Mouse (Mus musculus) layer of hippocampus, adult 11-12 months (tissue): ENCODE results near the gene Gm20388.
"Not testable (repeated sequence)": the region's sequence is repeated elsewhere in the genome, so short reads cannot be mapped to it uniquely, and the experiment has no call there.

ENCODE experiments used
- DNase-seq: peaks from one replicate; pipeline ENCODE4 v3.0.0; 2022; ENCODE audit warnings: low spot score

The Gm20388 gene

GRCm38 (mm10) chr8:121398724-121399123 lies 1488.1 kb downstream of the Gm20388 start:
- DNase-seq: no peak

- DNase-seq: no peak
Measured at GRCm38 (mm10) chr8:121399173-121399572, 1488.5 kb downstream of the Gm20388 start.

- DNase-seq: no peak
Measured at GRCm38 (mm10) chr8:121400581-121400980, 1489.9 kb downstream of the Gm20388 start.

- DNase-seq: no peak
Measured at GRCm38 (mm10) chr8:121403821-121404220, 1493.2 kb downstream of the Gm20388 start.

DNA sequence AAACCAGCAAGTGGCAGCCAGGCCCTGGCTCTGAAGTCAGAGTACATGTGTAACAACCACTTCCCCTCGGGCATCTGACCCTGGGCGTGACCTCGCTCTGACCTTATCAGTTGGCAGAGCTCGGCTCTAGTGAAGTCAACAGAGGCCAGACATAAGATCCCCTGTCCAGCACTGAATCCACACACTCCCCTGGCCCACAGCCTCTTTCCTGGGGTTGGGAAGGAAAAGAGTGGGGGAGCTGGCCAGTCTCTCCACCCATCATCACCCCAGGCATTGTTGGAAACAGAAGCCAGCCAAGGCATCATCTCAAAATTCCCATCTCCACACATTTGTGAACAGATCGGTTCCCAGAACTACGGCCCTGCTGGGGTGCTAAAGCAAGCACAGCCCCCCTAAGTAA lies 1507.4 kb downstream of the Gm20388 start:
- DNase-seq: no peak

DNA sequence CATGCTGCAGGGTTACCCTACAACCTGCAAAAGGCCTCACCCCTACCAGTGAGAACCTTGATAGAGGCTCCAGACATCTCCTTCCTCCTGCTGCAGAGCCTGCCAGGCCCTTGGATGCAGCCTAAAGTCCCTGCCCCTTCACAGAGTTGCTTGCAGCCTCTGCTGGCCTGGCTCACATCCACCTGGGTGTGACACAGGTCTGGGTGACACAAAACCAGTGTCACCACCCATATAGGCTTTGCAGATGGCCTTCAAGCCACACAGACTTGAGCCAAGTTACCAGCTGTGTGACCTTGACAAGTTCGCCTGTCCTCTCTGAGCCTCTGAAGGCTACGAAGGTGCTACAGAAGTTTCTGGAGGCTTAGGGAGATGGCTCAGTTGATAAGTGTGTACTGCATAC lies 1508.9 kb downstream of the Gm20388 start:
- DNase-seq: no peak

- no peak for DNase-seq
Measured at GRCm38 (mm10) chr8:121421009-121421408, 1510.4 kb downstream of the Gm20388 start.

DNA sequence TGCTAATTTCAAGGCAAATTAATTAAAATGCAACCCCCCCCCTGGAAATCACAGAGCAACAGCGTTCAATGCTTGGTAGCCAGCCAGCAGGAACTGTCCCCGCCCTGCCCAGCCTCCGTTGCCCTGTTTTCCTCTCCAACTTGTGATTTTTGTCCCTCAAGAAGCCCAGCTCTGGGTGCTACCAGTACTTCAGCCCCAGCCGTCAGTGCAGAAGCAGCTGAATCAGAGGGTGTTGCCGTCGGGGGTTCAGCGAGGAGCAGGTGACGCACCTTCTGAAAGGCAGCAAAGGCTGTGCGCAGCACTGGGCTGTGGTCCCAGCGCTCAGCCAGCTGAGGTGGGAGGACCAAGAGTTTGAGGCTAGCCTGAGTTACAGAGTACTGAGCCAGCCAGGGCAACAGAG lies 1513.4 kb downstream of the Gm20388 start:
- DNase-seq: no peak

- no peak for DNase-seq
Measured at GRCm38 (mm10) chr8:121424600-121424999, 1514.0 kb downstream of the Gm20388 start.

- DNase-seq: no peak
Measured at GRCm38 (mm10) chr8:121431499-121431898, 1520.9 kb downstream of the Gm20388 start.

DNA sequence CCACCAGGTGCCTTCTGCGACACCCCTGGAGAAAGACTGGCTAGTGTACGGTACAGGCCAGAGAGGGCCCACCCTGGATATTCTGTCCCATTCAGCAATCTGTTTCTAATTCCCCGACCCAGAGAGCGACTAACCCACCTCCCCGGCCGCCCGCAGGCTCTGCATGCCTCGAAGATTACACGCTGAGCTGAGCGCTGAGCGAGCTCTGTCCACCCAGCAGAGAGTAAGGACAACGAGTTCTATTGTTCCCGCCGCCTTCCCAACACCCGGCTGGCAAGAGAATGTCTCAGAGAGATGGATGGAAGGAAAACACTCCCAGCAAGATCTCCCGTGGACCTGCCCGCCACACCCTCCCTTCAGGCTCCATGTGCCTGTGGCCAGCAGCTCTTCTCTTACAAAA lies 1522.8 kb downstream of the Gm20388 start:
- peak; percentile 26 for DNase-seq

- no peak for DNase-seq
Measured at GRCm38 (mm10) chr8:121436656-121437055, 1526.0 kb downstream of the Gm20388 start.

DNA sequence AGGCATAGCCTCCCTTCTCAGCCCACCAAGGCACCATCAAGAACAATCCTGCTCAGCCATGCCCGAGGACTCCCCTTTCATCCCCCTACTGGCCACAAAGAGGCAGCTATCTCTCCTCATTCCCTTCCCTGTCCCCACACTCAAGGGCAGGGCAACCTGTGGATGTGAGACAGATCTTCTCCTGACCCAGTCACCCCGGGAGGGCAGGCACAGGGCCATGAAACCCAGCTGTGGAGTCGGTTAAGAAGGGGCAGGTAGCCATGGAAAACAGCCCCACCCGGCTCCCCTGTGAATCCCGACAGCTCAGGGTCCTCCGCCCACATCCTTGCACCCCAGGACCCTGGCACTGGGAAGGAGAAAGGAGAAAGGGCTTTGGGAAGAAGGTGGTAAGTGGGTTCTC lies 1526.9 kb downstream of the Gm20388 start:
- peak; percentile 24 for DNase-seq

DNA sequence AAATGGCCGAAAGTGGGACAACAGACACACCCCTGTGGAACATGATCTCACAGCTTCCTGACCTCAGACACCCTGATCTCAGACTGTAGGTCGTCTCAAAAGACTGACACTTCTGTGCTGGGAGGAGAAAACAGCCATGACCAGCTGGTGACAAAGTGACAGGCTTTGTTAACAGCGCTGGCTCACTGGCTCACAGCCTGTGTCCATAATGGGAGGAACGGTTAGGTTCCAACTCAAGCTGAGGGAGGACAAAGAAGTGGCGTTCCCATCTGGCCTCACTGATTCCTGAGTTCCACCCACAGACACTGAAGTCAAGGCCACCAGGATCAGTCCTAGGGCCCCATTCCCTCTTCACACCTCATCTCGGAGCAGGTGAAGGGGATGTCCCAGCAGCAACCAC lies 1527.5 kb downstream of the Gm20388 start:
- no peak for DNase-seq

DNA sequence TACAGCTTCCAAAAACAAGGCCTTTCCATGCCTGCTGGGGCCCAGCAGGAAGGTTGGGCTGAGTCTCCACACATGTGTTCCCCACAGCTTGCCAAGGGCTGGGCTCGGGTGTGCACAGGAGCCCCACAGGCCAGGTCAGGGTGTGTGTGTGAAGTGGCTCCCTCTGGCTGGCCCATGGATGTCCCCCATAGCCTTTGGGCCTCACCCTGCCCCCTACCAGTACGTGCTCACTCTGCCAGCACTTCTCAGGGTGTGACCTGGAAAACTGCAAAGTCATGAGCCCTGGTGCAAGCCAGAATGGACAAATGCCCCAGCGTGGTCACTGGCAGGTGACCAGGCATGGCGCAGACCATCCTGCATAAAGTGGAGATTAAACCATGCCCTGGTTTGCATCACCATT lies 1528.7 kb downstream of the Gm20388 start:
- no peak for DNase-seq

DNA sequence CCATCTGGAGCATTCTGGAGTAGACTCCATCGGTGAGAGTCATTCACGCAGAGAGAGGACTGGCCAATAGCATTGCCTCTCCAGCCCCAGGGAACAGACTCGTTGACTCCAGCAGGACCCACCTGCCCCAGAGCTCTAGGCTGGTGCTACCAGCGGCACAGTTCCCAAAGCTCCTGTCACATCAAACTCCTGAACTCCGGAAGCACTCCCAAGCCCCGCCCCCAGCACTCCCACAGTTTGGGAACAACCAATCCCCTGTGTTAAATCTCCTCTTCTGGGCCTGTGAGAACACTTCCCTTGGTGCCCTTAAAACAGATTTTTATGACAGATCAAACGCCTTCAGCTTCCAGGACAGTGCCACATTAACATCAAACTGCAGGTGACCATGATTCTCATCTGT lies 1532.7 kb downstream of the Gm20388 start:
- no peak for DNase-seq

DNA sequence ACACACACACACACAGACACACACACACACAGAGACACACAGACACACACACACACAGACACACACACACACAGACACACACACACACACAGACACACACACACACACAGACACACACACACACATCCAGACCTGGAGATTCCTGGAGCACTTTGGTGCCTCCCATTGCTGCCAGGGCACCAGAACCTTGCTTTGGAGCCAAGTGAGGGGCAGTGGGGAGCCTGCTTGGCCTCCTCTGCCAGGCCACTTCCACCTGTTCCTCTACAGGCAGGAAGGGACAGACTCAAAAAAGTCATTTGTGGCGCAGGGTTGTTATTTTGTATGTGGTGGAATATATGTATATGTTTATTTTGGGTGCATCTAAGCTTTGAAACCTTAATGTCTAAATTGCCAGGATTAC lies 1533.9 kb downstream of the Gm20388 start:
- DNase-seq: not testable (repeated sequence)

- no peak for DNase-seq
Measured at GRCm38 (mm10) chr8:121445027-121445471, 1534.4 kb downstream of the Gm20388 start.

DNA sequence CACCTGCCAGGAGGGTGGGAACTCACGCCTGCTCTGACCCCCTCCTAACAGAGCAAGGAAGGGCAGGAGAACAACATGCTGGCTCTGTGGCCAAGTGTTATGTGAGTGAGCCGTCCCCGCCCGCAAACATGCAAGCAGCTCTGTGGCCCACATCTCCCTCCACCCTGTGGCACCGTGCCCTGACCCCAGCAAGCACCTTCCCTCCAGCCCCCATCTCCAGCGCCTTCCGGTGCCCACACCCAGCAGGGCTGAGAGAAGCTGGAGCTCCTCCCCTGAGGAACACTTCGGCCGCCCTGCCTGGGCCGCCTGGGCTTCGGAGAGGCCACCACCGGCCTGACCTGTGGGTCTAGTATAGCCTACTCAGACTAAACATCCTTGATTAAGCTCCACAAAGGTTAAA lies 1535.5 kb downstream of the Gm20388 start:
- no peak for DNase-seq

DNA sequence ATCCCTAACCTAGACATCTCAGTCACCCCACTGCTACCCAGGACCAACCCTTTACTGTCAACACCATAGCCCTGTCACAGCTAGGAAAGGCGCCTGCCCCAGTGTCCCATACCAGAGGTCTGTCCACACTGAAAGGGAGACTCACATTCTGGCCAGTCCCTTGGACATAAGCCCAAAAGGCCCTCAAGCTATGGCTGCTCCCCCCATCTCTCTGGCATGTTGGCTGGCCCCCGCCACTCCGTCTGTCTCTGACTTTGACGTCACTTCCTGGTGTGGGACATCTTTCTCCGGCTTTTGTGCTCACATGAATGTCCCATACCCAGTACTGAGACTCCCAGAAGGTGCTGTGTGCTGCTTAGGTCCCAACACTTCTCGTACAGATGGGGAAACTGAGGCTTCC lies 1536.2 kb downstream of the Gm20388 start:
- no peak for DNase-seq

DNA sequence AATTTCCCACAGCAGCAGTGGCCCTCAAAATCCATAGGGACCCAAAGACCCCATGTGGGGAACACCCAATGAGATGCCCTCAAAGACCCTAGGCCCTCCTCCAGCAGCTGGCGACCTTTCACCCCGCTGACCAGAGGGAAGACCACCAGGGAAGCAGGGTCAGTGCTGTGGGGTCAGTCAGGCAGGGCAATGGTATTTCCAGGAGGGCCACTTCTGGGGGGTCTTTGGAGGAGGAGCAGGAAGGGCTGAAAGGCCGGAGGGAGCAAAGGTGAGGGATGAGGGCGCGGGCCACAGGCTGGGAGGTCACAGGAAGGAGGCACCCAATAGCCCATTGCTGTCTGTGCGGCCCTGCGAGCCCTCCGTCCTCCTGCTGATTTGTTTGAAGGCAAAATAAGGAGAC lies 1539.6 kb downstream of the Gm20388 start:
- DNase-seq: no peak

DNA sequence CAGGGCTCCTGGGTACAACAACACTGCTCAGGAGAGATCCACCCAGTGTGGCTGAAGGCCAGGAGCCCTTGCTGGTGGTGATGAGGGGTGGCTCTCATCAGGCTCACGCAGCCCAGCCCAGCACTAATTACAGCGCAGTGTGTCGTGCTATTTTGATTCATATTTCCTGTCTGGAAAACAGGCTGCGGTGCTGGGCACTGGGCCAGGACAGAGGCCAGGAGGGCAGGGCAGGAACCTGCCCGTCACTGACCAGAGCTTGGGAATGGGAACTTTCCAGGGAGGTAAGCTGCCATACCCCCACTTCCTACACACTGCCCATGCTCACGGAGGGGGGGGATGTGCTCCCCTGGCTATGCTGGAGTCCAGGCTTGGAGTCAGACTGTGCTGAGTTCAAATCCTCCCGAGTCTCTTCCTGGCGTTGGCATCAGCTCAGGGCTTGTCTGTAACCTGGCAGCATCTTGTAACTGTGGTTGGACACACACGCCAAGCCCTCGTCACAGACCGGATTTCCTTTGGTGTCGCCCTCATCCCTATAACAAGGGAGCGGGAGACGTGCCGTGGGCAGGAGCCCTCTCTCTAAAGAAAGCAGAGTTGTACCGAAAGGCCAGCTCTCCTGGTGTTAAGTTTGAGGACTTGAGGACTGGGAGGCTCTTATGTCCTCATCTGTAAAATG lies 1540.9 kb downstream of the Gm20388 start:
- no peak for DNase-seq

DNA sequence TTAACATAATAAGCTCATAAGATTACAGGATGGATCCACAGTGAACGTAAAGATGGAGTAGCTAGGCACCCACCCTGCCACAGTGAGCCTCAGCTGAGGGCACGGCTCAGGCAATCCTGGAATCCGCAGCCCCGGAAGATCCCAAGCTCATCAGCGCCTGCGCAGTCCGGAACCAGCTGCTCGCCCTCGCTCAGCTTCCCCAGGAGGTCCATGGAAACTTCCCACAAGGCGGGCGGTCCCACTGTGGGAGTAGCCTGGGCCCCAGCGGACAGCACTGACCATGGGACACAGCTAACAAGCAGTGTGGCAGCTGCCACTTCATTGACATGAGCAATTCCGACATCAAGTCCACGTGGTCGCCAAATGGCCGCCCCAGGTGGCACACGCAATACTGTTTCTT lies 1544.1 kb downstream of the Gm20388 start:
- no peak for DNase-seq

DNA sequence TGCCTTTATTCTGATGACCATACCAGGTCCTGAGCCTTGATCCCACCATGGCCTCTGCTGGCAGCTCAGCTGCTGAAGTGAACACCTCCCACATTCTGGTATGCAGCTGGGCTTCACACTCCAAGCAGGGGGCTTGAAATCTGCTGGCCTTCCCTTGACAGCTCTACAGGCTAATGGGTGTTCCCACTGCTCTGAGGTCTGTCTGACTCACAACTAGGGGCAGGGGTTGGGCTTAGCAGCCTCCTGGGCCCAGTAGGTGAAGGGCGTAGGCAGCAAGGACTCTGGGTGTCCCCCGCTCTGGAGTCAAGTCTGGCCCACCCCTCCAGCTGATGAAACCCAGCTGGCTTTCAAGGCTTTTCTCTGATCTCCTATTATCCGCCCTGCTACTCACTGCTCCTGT lies 1550.6 kb downstream of the Gm20388 start:
- DNase-seq: no peak
